Mouse (Mus musculus): ENCODE results near the gene Rorb. TPM values are rescaled to one million over a fixed set of nuclear protein-coding genes. Genes with fewer than 3 reads are reported as not detected.

The Rorb gene
- total RNA-seq, 2 experiments from 2014 or later = not detected

GRCm38 (mm10) chr19:19034482-19035315 is 76.3 kb downstream of the Rorb start:
- no peak for ATAC-seq (replicated peaks; ENCODE audit: low FRiP score, poor library complexity, severe bottlenecking)

- ATAC-seq (replicated peaks; ENCODE audit: low FRiP score, poor library complexity, severe bottlenecking) = no peak
These were observed 77.0 kb downstream of the Rorb start for GRCm38 (mm10) chr19:19033974-19034373.

- no peak for ATAC-seq (replicated peaks; ENCODE audit: low FRiP score, poor library complexity, severe bottlenecking)
These were observed 105.9 kb downstream of the Rorb start for GRCm38 (mm10) chr19:19005144-19005543.

GRCm38 (mm10) chr19:19004023-19004656 is 106.9 kb downstream of the Rorb start:
- ATAC-seq (replicated peaks; ENCODE audit: low FRiP score, poor library complexity, severe bottlenecking) = no peak

GRCm38 (mm10) chr19:18998966-18999365 is 112.0 kb downstream of the Rorb start:
- ATAC-seq (replicated peaks; ENCODE audit: low FRiP score, poor library complexity, severe bottlenecking) = no peak

GRCm38 (mm10) chr19:18997711-18998110 is 113.3 kb downstream of the Rorb start:
- no peak for ATAC-seq (replicated peaks; ENCODE audit: low FRiP score, poor library complexity, severe bottlenecking)

GRCm38 (mm10) chr19:18979996-18980395 is 131.0 kb downstream of the Rorb start:
- ATAC-seq (replicated peaks; ENCODE audit: low FRiP score, poor library complexity, severe bottlenecking) = no peak

- ATAC-seq (replicated peaks; ENCODE audit: low FRiP score, poor library complexity, severe bottlenecking) = no peak
These were observed 136.0 kb downstream of the Rorb start for GRCm38 (mm10) chr19:18974796-18975660.

GRCm38 (mm10) chr19:18969386-18969785 is 141.6 kb downstream of the Rorb start:
- ATAC-seq (replicated peaks; ENCODE audit: low FRiP score, poor library complexity, severe bottlenecking) = no peak

- ATAC-seq (replicated peaks; ENCODE audit: low FRiP score, poor library complexity, severe bottlenecking) = no peak
These were observed 143.7 kb downstream of the Rorb start for GRCm38 (mm10) chr19:18967307-18967706.

- ATAC-seq (replicated peaks; ENCODE audit: low FRiP score, poor library complexity, severe bottlenecking) = no peak
These were observed 151.1 kb downstream of the Rorb start for GRCm38 (mm10) chr19:18959862-18960261.

- ATAC-seq (replicated peaks; ENCODE audit: low FRiP score, poor library complexity, severe bottlenecking) = no peak
These were observed 158.2 kb downstream of the Rorb start for GRCm38 (mm10) chr19:18952806-18953205.

GRCm38 (mm10) chr19:18947193-18947592 is 163.8 kb downstream of the Rorb start:
- no peak for ATAC-seq (replicated peaks; ENCODE audit: low FRiP score, poor library complexity, severe bottlenecking)

GRCm38 (mm10) chr19:18945265-18945664 is 165.7 kb downstream of the Rorb start:
- no peak for ATAC-seq (replicated peaks; ENCODE audit: low FRiP score, poor library complexity, severe bottlenecking)

GRCm38 (mm10) chr19:18941391-18941790 is 169.6 kb downstream of the Rorb start:
- no peak for ATAC-seq (replicated peaks; ENCODE audit: low FRiP score, poor library complexity, severe bottlenecking)

- no peak for ATAC-seq (replicated peaks; ENCODE audit: low FRiP score, poor library complexity, severe bottlenecking)
These were observed 199.1 kb downstream of the Rorb start for GRCm38 (mm10) chr19:18911755-18912340.

- no peak for ATAC-seq (replicated peaks; ENCODE audit: low FRiP score, poor library complexity, severe bottlenecking)
These were observed 201.4 kb downstream of the Rorb start for GRCm38 (mm10) chr19:18909641-18910040.

GRCm38 (mm10) chr19:18905511-18905910 is 205.5 kb downstream of the Rorb start:
- ATAC-seq (replicated peaks; ENCODE audit: low FRiP score, poor library complexity, severe bottlenecking) = no peak

- no peak for ATAC-seq (replicated peaks; ENCODE audit: low FRiP score, poor library complexity, severe bottlenecking)
These were observed 208.3 kb downstream of the Rorb start for GRCm38 (mm10) chr19:18902694-18903067.

- ATAC-seq (replicated peaks; ENCODE audit: low FRiP score, poor library complexity, severe bottlenecking) = no peak
These were observed 208.8 kb downstream of the Rorb start for GRCm38 (mm10) chr19:18902041-18902693.
